Mouse (Mus musculus) embryonic facial prominence, embryonic 13.5 days (tissue): ENCODE results near the gene Thpo. TPM values are rescaled to one million over a fixed set of nuclear protein-coding genes. Genes with fewer than 3 reads are reported as not detected.

Experiments
- ATAC-seq: fragments of 200-750 bp; cut with Nextera tagmentation; 2 replicates; pipeline ENCODE4 v1.8.0; 2017; ENCODE audit warnings: low read depth; ENCODE audit not compliant: insufficient number of reproducible peaks, insufficient read depth, low FRiP score, low TSS enrichment
- H3K27ac ChIP-seq: fragments of 300-500 bp; sonication (generic); 2 replicates; pipeline ENCODE4 v1.5.1; 2015; ENCODE audit warnings: moderate library complexity, mild to moderate bottlenecking, inconsistent platforms
- H3K27me3 ChIP-seq: fragments of 300-500 bp; sonication (generic); 2 replicates; pipeline ENCODE4 v1.6.1; 2015; ENCODE audit warnings: mild to moderate bottlenecking, inconsistent platforms
- H3K36me3 ChIP-seq: fragments of 300-500 bp; sonication (generic); 2 replicates; pipeline ENCODE4 v1.6.1; 2015; ENCODE audit warnings: mild to moderate bottlenecking, inconsistent platforms
- H3K4me1 ChIP-seq: fragments of 300-500 bp; sonication (generic); 2 replicates; pipeline ENCODE4 v1.6.1; 2015; ENCODE audit warnings: inconsistent platforms
- H3K4me2 ChIP-seq: fragments of 300-500 bp; sonication (generic); 2 replicates; pipeline ENCODE4 v1.6.1; 2015; ENCODE audit warnings: moderate library complexity, mild to moderate bottlenecking, inconsistent platforms
- H3K4me3 ChIP-seq: fragments of 300-500 bp; sonication (generic); 2 replicates; pipeline ENCODE4 v1.5.1; 2015; ENCODE audit warnings: mild to moderate bottlenecking, inconsistent platforms
- H3K9ac ChIP-seq: fragments of 300-500 bp; sonication (generic); 2 replicates; pipeline ENCODE4 v1.6.1; 2015; ENCODE audit warnings: mild to moderate bottlenecking, inconsistent platforms
- H3K9me3 ChIP-seq: fragments of 300-500 bp; sonication (generic); 2 replicates; pipeline ENCODE4 v1.6.1; 2016; ENCODE audit warnings: inconsistent platforms
- WGBS: fragments of 180-500 bp; shearing (Covaris S2); methylation state at CpG from one replicate; pipeline ENCODE4 v1.1.7; 2015; ENCODE audit warnings: mixed read lengths; 5-methylcytosine and 5-hydroxymethylcytosine counted together
- polyA plus RNA-seq: library from polyadenylated mRNA; unstranded; fragments of >200 nt; fragmentation: Nextera tagmentation; extraction: Ambion mirVana; gene quantifications from 2 replicates; pipeline ENCODE4 v1.2.1, GENCODE M21; 2015

Thpo gene
- polyA plus RNA-seq, 1 experiment from 2014 or later, result 1.00 TPM

GRCm38 (mm10) chr16:20712889-20713288 is 21.4 kb downstream of the Thpo start:
- no peak overlapping the region for H3K4me3 ChIP-seq
- H3K4me1 ChIP-seq, result peaks cover 28% of the 10 kb centered on the region
- H3K4me2 ChIP-seq, result no peak overlapping the region
- peaks cover 50% of the 10 kb centered on the region for H3K36me3 ChIP-seq
- H3K9me3 ChIP-seq, result no peaks in the 10 kb centered on the region
- H3K27me3 ChIP-seq, result no peaks in the 10 kb centered on the region
- ATAC-seq, result no peak
- no peak overlapping the region for H3K9ac ChIP-seq
- WGBS, result 88% methylated on average over 7 of the region's 7 CpGs
- H3K27ac ChIP-seq, result no peak overlapping the region

GRCm38 (mm10) chr16:20712190-20712589 is 22.1 kb downstream of the Thpo start:
- ATAC-seq, result no peak
- H3K9me3 ChIP-seq, result no peaks in the 10 kb centered on the region
- no peak overlapping the region for H3K27ac ChIP-seq
- WGBS, result 81% methylated on average over 9 of the region's 9 CpGs
- peaks cover 57% of the 10 kb centered on the region for H3K36me3 ChIP-seq
- no peak overlapping the region for H3K4me3 ChIP-seq
- no peak overlapping the region for H3K4me2 ChIP-seq
- H3K27me3 ChIP-seq, result no peaks in the 10 kb centered on the region
- H3K9ac ChIP-seq, result no peak overlapping the region
- H3K4me1 ChIP-seq, result peaks cover 27% of the 10 kb centered on the region

- H3K4me3 ChIP-seq, result no peak overlapping the region
- WGBS, result 84% methylated on average over 4 of the region's 4 CpGs
- no peak overlapping the region for H3K4me2 ChIP-seq
- no peak overlapping the region for H3K9ac ChIP-seq
- no peaks in the 10 kb centered on the region for H3K9me3 ChIP-seq
- no peaks in the 10 kb centered on the region for H3K27me3 ChIP-seq
- H3K4me1 ChIP-seq, result peaks cover 23% of the 10 kb centered on the region
- ATAC-seq, result no peak
- peaks cover 71% of the 10 kb centered on the region for H3K36me3 ChIP-seq
- H3K27ac ChIP-seq, result no peak overlapping the region
Observed at GRCm38 (mm10) chr16:20710810-20711209, 23.5 kb downstream of the Thpo start.

GRCm38 (mm10) chr16:20710370-20710769 is 23.9 kb downstream of the Thpo start:
- Histone ChIP-seq H3K27me3 (no peaks in the 10 kb centered on the region), H3K9me3 (no peaks in the 10 kb centered on the region), H3K4me2 (no peak overlapping the region), H3K4me3 (no peak overlapping the region), H3K4me1 (peaks cover 20% of the 10 kb centered on the region), H3K36me3 (peaks cover 75% of the 10 kb centered on the region), H3K9ac (no peak overlapping the region), H3K27ac (no peak overlapping the region)
- no peak for ATAC-seq
- WGBS, result 93% methylated on average over 11 of the region's 11 CpGs

- WGBS, result 73% methylated on average over 19 of the region's 19 CpGs
- Histone ChIP-seq H3K4me1 (peaks cover 8% of the 10 kb centered on the region), H3K4me2 (no peak overlapping the region), H3K27me3 (no peaks in the 10 kb centered on the region), H3K9me3 (no peaks in the 10 kb centered on the region), H3K36me3 (peaks cover 81% of the 10 kb centered on the region), H3K27ac (no peak overlapping the region), H3K4me3 (no peak overlapping the region), H3K9ac (no peak overlapping the region)
- ATAC-seq, result 0 out of 2 replicates have a peak, but pooled peaks have one; percentile 34
Observed at GRCm38 (mm10) chr16:20708939-20709734, 25.2 kb downstream of the Thpo start.

GRCm38 (mm10) chr16:20708220-20708938 is 25.9 kb downstream of the Thpo start:
- 92% methylated on average over 21 of the region's 21 CpGs for WGBS
- Histone ChIP-seq H3K9me3 (no peaks in the 10 kb centered on the region), H3K27me3 (no peaks in the 10 kb centered on the region), H3K4me2 (no peak overlapping the region), H3K4me1 (peaks cover under 1% of the 10 kb centered on the region; the same call in 1 of the 2 replicates), H3K36me3 (peaks cover 86% of the 10 kb centered on the region), H3K4me3 (no peak overlapping the region), H3K9ac (no peak overlapping the region), H3K27ac (no peak overlapping the region)
- ATAC-seq, result no peak

- WGBS, result 93% methylated on average over 2 of the region's 2 CpGs
- Histone ChIP-seq H3K27me3 (no peaks in the 10 kb centered on the region), H3K4me2 (no peak overlapping the region), H3K27ac (no peak overlapping the region), H3K36me3 (peaks cover 72% of the 10 kb centered on the region), H3K9ac (no peak overlapping the region), H3K4me1 (peaks cover 13% of the 10 kb centered on the region), H3K4me3 (no peak overlapping the region), H3K9me3 (no peaks in the 10 kb centered on the region)
- no peak for ATAC-seq
Observed at GRCm38 (mm10) chr16:20706407-20707055, 27.8 kb downstream of the Thpo start.

- Histone ChIP-seq H3K4me1 (peaks cover 17% of the 10 kb centered on the region), H3K4me2 (no peak overlapping the region), H3K4me3 (no peak overlapping the region), H3K27ac (no peak overlapping the region), H3K9me3 (no peaks in the 10 kb centered on the region), H3K9ac (no peak overlapping the region), H3K36me3 (peaks cover 64% of the 10 kb centered on the region), H3K27me3 (no peaks in the 10 kb centered on the region)
- no peak for ATAC-seq
- 81% methylated on average over 3 of the region's 3 CpGs for WGBS
Observed at GRCm38 (mm10) chr16:20705786-20706185, 28.5 kb downstream of the Thpo start.

GRCm38 (mm10) chr16:20703699-20704400 is 30.5 kb downstream of the Thpo start:
- ATAC-seq, result no peak
- peaks cover 17% of the 10 kb centered on the region for H3K4me1 ChIP-seq
- H3K27ac ChIP-seq, result no peak overlapping the region
- H3K4me3 ChIP-seq, result no peak overlapping the region
- H3K9me3 ChIP-seq, result no peaks in the 10 kb centered on the region
- H3K27me3 ChIP-seq, result no peaks in the 10 kb centered on the region
- no peak overlapping the region for H3K4me2 ChIP-seq
- H3K9ac ChIP-seq, result no peak overlapping the region
- WGBS, result 86% methylated on average over 6 of the region's 6 CpGs
- H3K36me3 ChIP-seq, result peaks cover 64% of the 10 kb centered on the region

GRCm38 (mm10) chr16:20703071-20703470 is 31.2 kb downstream of the Thpo start:
- H3K27ac ChIP-seq, result peak overlapping the region; percentile 81; the same call in 1 of the 2 replicates
- 90% methylated on average over 10 of the region's 10 CpGs for WGBS
- ATAC-seq, result no peak
- H3K4me3 ChIP-seq, result no peak overlapping the region
- peaks cover 56% of the 10 kb centered on the region for H3K36me3 ChIP-seq
- no peak overlapping the region for H3K9ac ChIP-seq
- no peak overlapping the region for H3K4me2 ChIP-seq
- peaks cover 17% of the 10 kb centered on the region for H3K4me1 ChIP-seq
- H3K27me3 ChIP-seq, result no peaks in the 10 kb centered on the region
- no peaks in the 10 kb centered on the region for H3K9me3 ChIP-seq

- H3K27ac ChIP-seq, result peak overlapping the region; percentile 81
- no peak overlapping the region for H3K4me3 ChIP-seq
- 0 out of 2 replicates have a peak, but pooled peaks have one; percentile 2 for ATAC-seq
- no peaks in the 10 kb centered on the region for H3K27me3 ChIP-seq
- peak overlapping the region; percentile 36; the same call in 1 of the 2 replicates for H3K4me2 ChIP-seq
- no peaks in the 10 kb centered on the region for H3K9me3 ChIP-seq
- H3K9ac ChIP-seq, result peak overlapping the region; percentile 52
- H3K4me1 ChIP-seq, result peaks cover 17% of the 10 kb centered on the region
- WGBS, result 7% methylated on average over 8 of the region's 8 CpGs
- H3K36me3 ChIP-seq, result peaks cover 50% of the 10 kb centered on the region
Observed at GRCm38 (mm10) chr16:20702522-20702893, 31.8 kb downstream of the Thpo start.
